Mouse (Mus musculus) heart, embryonic 12.5 days (tissue): ENCODE measurements around the gene Slc36a1. TPM values are rescaled to one million over a fixed set of nuclear protein-coding genes. Genes with fewer than 3 reads are reported as not detected.
A peak's percentile ranks its signal among the peaks of the same experiment; 100 is the strongest.

Experiments used
- ATAC-seq: fragments of 200-750 bp; cut with Nextera tagmentation; 2 replicates; pipeline ENCODE4 v1.8.0; 2017; ENCODE audit warnings: moderate TSS enrichment, moderate library complexity; ENCODE audit not compliant: insufficient number of reproducible peaks, low FRiP score
- H3K27ac ChIP-seq: fragments of 300-500 bp; sonication (generic); 2 replicates; pipeline ENCODE4 v1.5.1; 2016; ENCODE audit warnings: mild to moderate bottlenecking, moderate library complexity; ENCODE audit not compliant: poor library complexity, severe bottlenecking
- H3K27me3 ChIP-seq: fragments of 300-500 bp; sonication (generic); replicated peaks from 2 replicates; pipeline ENCODE4 v1.6.1; 2016; ENCODE audit warnings: mild to moderate bottlenecking, moderate library complexity
- H3K36me3 ChIP-seq: fragments of 300-500 bp; sonication (generic); 2 replicates; pipeline ENCODE4 v1.6.1; 2016; ENCODE audit warnings: mild to moderate bottlenecking, moderate library complexity
- H3K4me1 ChIP-seq: fragments of 300-500 bp; sonication (generic); replicated peaks from 2 replicates; pipeline ENCODE4 v1.6.1; 2016; ENCODE audit warnings: mild to moderate bottlenecking
- H3K4me2 ChIP-seq: fragments of 300-500 bp; sonication (generic); 2 replicates; pipeline ENCODE4 v1.6.1; 2016; ENCODE audit warnings: mild to moderate bottlenecking, moderate library complexity
- H3K4me3 ChIP-seq: fragments of 300-500 bp; sonication (generic); 2 replicates; pipeline ENCODE4 v1.5.1; 2016; ENCODE audit warnings: mild to moderate bottlenecking
- H3K9ac ChIP-seq: fragments of 300-500 bp; sonication (generic); 2 replicates; pipeline ENCODE4 v1.6.1; 2016; ENCODE audit warnings: mild to moderate bottlenecking, moderate library complexity
- H3K9me3 ChIP-seq: fragments of 300-500 bp; sonication (generic); replicated peaks from 2 replicates; pipeline ENCODE4 v1.6.1; 2016; ENCODE audit warnings: mild to moderate bottlenecking, moderate library complexity
- WGBS: fragments of 180-500 bp; shearing (Covaris S2); methylation state at CpG from one replicate; pipeline ENCODE4 v1.1.7; 2016; 5-methylcytosine and 5-hydroxymethylcytosine counted together
- polyA plus RNA-seq: library from polyadenylated mRNA; unstranded; fragments of >200 nt; fragmentation: Nextera tagmentation; extraction: Ambion mirVana; gene quantifications from 2 replicates; pipeline ENCODE4 v1.2.1, GENCODE M21; 2016

The Slc36a1 gene
- polyA plus RNA-seq, 1 experiment from 2014 or later, result 1.3 TPM

DNA sequence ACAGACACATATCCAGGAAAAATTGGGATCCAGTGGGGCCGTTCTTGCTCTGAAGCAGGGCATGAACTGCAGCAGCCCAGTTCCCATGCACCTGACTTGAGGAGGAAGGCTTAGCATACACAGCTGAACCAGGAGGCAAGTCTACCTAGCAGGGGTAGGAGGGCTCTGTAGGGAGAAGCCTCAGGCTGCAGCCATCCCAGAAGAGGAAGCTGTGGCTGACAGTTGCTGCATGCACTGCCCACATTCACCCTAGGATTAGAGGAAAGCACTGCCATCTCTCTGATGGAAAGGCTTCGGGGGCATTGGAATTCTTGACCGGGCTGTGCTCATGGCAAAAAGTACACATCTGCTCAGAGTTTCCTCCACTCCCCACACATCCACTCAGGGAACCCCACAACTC is 24.3 kb upstream of the Slc36a1 start:
- H3K4me2 ChIP-seq, result no peak overlapping the region
- 90% methylated on average over 3 of the region's 3 CpGs for WGBS
- H3K9me3 ChIP-seq, result no peaks in the 10 kb centered on the region
- H3K4me3 ChIP-seq, result no peak overlapping the region
- no peaks in the 10 kb centered on the region for H3K36me3 ChIP-seq
- 0 out of 2 replicates have a peak, but pooled peaks cover 5% of the 10 kb centered on the region for H3K4me1 ChIP-seq
- no peak for ATAC-seq
- H3K9ac ChIP-seq, result no peak overlapping the region
- 0 out of 2 replicates have a peak, but pooled peaks cover 4% of the 10 kb centered on the region for H3K27me3 ChIP-seq
- H3K27ac ChIP-seq, result no peak overlapping the region

GRCm38 (mm10) chr11:55183124-55183523 is 21.0 kb upstream of the Slc36a1 start:
- Histone ChIP-seq H3K9me3 (no peaks in the 10 kb centered on the region), H3K9ac (no peak overlapping the region), H3K27ac (no peak overlapping the region), H3K4me2 (no peak overlapping the region), H3K27me3 (no peaks in the 10 kb centered on the region), H3K4me1 (peaks cover 16% of the 10 kb centered on the region), H3K4me3 (no peak overlapping the region), H3K36me3 (no peaks in the 10 kb centered on the region)
- 58% methylated on average over 7 of the region's 7 CpGs for WGBS
- ATAC-seq, result no peak

DNA sequence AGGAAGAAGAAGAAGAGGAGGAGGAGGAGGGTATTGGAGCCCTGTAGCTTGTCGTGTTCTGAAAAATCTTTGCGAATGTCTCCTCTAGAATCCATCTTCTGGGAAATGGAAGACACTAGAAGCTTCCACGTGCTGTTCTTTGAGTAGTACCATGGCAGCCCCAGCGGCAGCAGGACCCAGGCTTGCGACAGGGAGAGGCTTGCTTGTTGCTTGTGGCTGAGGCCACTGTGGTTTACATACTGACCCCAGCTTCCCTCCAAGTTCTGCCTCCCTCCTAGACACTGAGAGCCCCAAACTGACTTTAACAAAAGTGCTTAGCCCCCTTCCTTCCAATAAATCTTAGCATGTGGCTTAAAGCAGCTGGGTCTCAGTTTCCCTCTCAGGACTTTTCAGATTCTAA is 19.9 kb upstream of the Slc36a1 start:
- Histone ChIP-seq H3K9ac (no peak overlapping the region), H3K27ac (no peak overlapping the region), H3K36me3 (no peaks in the 10 kb centered on the region), H3K27me3 (no peaks in the 10 kb centered on the region), H3K4me1 (peaks cover 16% of the 10 kb centered on the region), H3K4me3 (no peak overlapping the region), H3K4me2 (no peak overlapping the region), H3K9me3 (no peaks in the 10 kb centered on the region)
- ATAC-seq, result no peak
- WGBS, result 78% methylated on average over 5 of the region's 5 CpGs

DNA sequence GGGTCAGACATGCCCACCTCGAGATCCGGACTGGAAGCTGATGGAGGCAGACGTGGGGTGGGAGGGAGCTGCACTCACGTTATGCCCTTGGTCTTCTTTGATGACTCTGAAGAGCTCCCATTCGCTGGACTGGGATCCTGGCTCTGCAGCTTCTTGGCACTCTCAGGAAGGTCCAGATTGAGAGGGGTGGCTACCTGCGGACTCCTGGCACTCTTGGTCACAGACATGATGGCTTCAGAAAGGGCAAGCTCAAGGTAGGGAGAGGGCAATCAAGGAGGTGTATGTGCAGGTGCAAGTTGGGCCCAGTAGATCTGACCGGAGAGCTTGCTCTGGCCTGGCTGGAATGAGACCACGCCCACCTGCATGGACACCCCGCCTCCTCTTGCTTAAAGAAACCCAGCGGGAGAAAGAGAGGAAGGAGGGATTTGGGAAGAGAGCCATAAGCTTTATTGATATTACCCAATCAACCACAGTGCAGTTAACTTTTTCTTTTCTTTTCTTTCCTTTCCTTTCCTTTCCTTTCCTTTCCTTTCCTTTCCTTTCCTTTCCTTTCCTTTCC is 19.3 kb upstream of the Slc36a1 start, which contains the start of gene Slc36a2:
Gene Slc36a2, minus strand, starts transcription at position 345 of the 559 bp plus-strand sequence.
- no peaks in the 10 kb centered on the region for H3K27me3 ChIP-seq
- no peaks in the 10 kb centered on the region for H3K9me3 ChIP-seq
- no peak within 1 kb of the TSS for H3K9ac ChIP-seq
- H3K27ac ChIP-seq, result no peak within 1 kb of the TSS
- no peak within 1 kb of the TSS for H3K4me3 ChIP-seq
- H3K4me2 ChIP-seq, result no peak within 1 kb of the TSS
- ATAC-seq, result no peak
- H3K4me1 ChIP-seq, result peaks cover 16% of the 10 kb centered on the region
- 32% methylated on average over 10 of the region's 10 CpGs for WGBS
- H3K36me3 ChIP-seq, result no peaks in the 10 kb centered on the region

- Histone ChIP-seq H3K4me1 (peaks cover 16% of the 10 kb centered on the region), H3K27ac (peak overlapping the region; percentile 55), H3K4me2 (no peak overlapping the region), H3K4me3 (no peak overlapping the region), H3K9me3 (no peaks in the 10 kb centered on the region), H3K9ac (no peak overlapping the region), H3K36me3 (no peaks in the 10 kb centered on the region), H3K27me3 (no peaks in the 10 kb centered on the region)
- no peak for ATAC-seq
- 49% methylated on average over 4 of the region's 4 CpGs for WGBS
Measured at GRCm38 (mm10) chr11:55187292-55187691, 16.9 kb upstream of the Slc36a1 start.

DNA sequence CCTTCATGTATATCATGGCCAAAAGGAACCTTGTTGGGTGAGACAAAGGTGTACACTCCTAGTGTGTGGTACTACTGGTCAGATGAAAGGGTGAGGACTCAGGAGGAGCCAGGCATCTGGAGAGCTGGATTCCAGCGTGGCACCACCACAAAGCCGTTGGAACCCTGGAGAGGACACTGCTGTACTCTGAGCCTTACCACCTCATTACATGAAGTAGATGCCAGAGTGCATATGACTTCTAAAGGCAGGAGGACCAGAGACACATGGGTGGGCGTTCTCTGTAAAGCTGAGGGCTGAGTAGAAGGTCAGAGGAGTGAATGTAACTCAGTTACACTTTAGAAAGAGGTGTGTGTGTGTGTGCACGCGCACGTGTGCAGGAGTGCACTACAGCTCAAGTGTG is 16.4 kb upstream of the Slc36a1 start:
- Histone ChIP-seq H3K9ac (no peak overlapping the region), H3K4me1 (peaks cover 16% of the 10 kb centered on the region), H3K27me3 (no peaks in the 10 kb centered on the region), H3K9me3 (no peaks in the 10 kb centered on the region), H3K4me3 (no peak overlapping the region), H3K36me3 (no peaks in the 10 kb centered on the region), H3K27ac (0 out of 2 replicates have a peak overlapping the region, but pooled peaks have one; percentile 55), H3K4me2 (no peak overlapping the region)
- WGBS, result 78% methylated on average over 6 of the region's 6 CpGs
- no peak for ATAC-seq

- no peaks in the 10 kb centered on the region for H3K9me3 ChIP-seq
- no peak overlapping the region for H3K27ac ChIP-seq
- H3K27me3 ChIP-seq, result no peaks in the 10 kb centered on the region
- no peak for ATAC-seq
- H3K4me2 ChIP-seq, result no peak overlapping the region
- no peaks in the 10 kb centered on the region for H3K36me3 ChIP-seq
- peaks cover 20% of the 10 kb centered on the region for H3K4me1 ChIP-seq
- H3K9ac ChIP-seq, result no peak overlapping the region
- H3K4me3 ChIP-seq, result no peak overlapping the region
- WGBS, result 72% methylated on average over 3 of the region's 3 CpGs
Measured at GRCm38 (mm10) chr11:55190216-55190615, 13.9 kb upstream of the Slc36a1 start.

- Histone ChIP-seq H3K4me3 (no peak overlapping the region), H3K9me3 (no peaks in the 10 kb centered on the region), H3K36me3 (no peaks in the 10 kb centered on the region), H3K9ac (no peak overlapping the region), H3K27me3 (no peaks in the 10 kb centered on the region; the same call in 1 of the 2 replicates), H3K27ac (no peak overlapping the region), H3K4me2 (no peak overlapping the region), H3K4me1 (peaks cover 7% of the 10 kb centered on the region; the same call in 1 of the 2 replicates)
- 58% methylated on average over 6 of the region's 6 CpGs for WGBS
- no peak for ATAC-seq
Measured at GRCm38 (mm10) chr11:55197086-55197485, 7.1 kb upstream of the Slc36a1 start.

GRCm38 (mm10) chr11:55197740-55198510 is 6.2 kb upstream of the Slc36a1 start:
- H3K4me1 ChIP-seq, result peaks cover 7% of the 10 kb centered on the region; the same call in 1 of the 2 replicates
- no peak overlapping the region for H3K27ac ChIP-seq
- H3K27me3 ChIP-seq, result no peaks in the 10 kb centered on the region; the same call in 1 of the 2 replicates
- ATAC-seq, result no peak
- no peaks in the 10 kb centered on the region for H3K36me3 ChIP-seq
- no peak overlapping the region for H3K4me2 ChIP-seq
- H3K9me3 ChIP-seq, result no peaks in the 10 kb centered on the region
- WGBS, result 58% methylated on average over 8 of the region's 8 CpGs
- no peak overlapping the region for H3K4me3 ChIP-seq
- H3K9ac ChIP-seq, result no peak overlapping the region

DNA sequence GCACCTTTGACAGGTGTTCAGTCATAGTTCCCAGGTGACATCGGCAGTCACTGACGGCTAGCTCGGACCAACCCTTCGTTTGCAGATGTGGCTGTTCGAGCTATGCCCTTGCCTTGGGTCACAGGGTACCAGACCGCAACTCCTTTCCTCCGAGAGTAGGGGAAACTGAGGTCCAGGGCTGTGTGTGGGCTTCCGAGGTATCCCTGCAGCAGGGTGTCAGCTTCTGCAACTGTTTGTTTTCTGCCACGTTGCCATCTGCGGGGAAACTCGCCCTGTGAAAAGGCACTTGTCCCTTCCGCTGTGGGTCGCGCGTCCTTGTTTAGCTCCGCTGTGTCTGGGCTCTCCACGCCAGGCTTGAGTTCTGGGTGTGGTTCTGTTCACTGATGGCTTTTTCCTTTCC is 452 bp downstream of the Slc36a1 start:
- H3K4me1 ChIP-seq, result peaks cover 1% of the 10 kb centered on the region; the same call in 1 of the 2 replicates
- peak overlapping the region; percentile 81 for H3K9ac ChIP-seq
- H3K27ac ChIP-seq, result no peak overlapping the region
- H3K4me3 ChIP-seq, result peak overlapping the region; percentile 80
- 5% methylated on average over 17 of the region's 17 CpGs for WGBS
- no peaks in the 10 kb centered on the region for H3K36me3 ChIP-seq
- peak overlapping the region; percentile 100 for H3K4me2 ChIP-seq
- peak; percentile 47 for ATAC-seq
- no peaks in the 10 kb centered on the region for H3K9me3 ChIP-seq
- H3K27me3 ChIP-seq, result no peaks in the 10 kb centered on the region; the same call in 1 of the 2 replicates

- H3K36me3 ChIP-seq, result no peaks in the 10 kb centered on the region
- 51% methylated on average over 6 of the region's 6 CpGs for WGBS
- H3K4me1 ChIP-seq, result peaks cover 2% of the 10 kb centered on the region; the same call in 1 of the 2 replicates
- H3K4me3 ChIP-seq, result no peak overlapping the region
- H3K27me3 ChIP-seq, result no peaks in the 10 kb centered on the region; the same call in 1 of the 2 replicates
- no peaks in the 10 kb centered on the region for H3K9me3 ChIP-seq
- H3K4me2 ChIP-seq, result no peak overlapping the region
- no peak overlapping the region for H3K9ac ChIP-seq
- no peak for ATAC-seq
- no peak overlapping the region for H3K27ac ChIP-seq
Measured at GRCm38 (mm10) chr11:55208001-55208690, 4.0 kb downstream of the Slc36a1 start.
